Comparison of ENCODE assay signal across 9 mouse cellular contexts in genomic region chr2:61668260-61668659, GRCm38 (mm10). TPM values are rescaled to one million over a fixed set of nuclear protein-coding genes. Genes with fewer than 3 reads are reported as not detected.
A peak's percentile ranks its signal among the peaks of the same experiment; 100 is the strongest.
DNase-seq lines count a peak whose midpoint lies in the region; ATAC-seq and TF ChIP-seq lines count a peak whose summit lies in the region.
"Had no signal": no experiment of that assay in that cellular context is flagged by ENCODE, and none has a peak within 500 bp of the region (broad histone marks: within the 10 kb centered on the region; RNA-seq: fewer than 3 reads in every experiment).

No protein-coding gene starts in this region.

- H3K9ac ChIP-seq in kidney, embryonic 14.5 days (ENCODE audit: low read depth, low read length): no peak overlapping the region
- no peak overlapping the region for H3K9ac ChIP-seq in ES-E14 (ENCODE audit: insufficient read depth, low read depth, low read length, poor library complexity, severe bottlenecking)
- no peak overlapping the region for H3K9ac ChIP-seq in forebrain, embryonic 14.5 days (ENCODE audit: low read length)

- H3K27ac ChIP-seq in kidney, embryonic 14.5 days (ENCODE audit: low read depth, low read length): no peak overlapping the region
- H3K27ac ChIP-seq in ES-E14 (ENCODE audit: insufficient read depth, low read depth, low read length, poor library complexity, severe bottlenecking): no peak overlapping the region
- no peak overlapping the region for H3K27ac ChIP-seq in forebrain, embryonic 14.5 days (ENCODE audit: low read depth, low read length)

- ATAC-seq in kidney, embryonic 14.5 days (ENCODE audit: low FRiP score, low TSS enrichment): no peak
- no peak for ATAC-seq in forebrain, embryonic 14.5 days
- no peak; the same call in 1 of the 2 replicates for ATAC-seq in monocyte, adult 5-6 weeks (replicated peaks; ENCODE audit: insufficient number of reproducible peaks, low FRiP score, low TSS enrichment, poor library complexity, severe bottlenecking)

- 37% methylated on average over 4 of the region's 4 CpGs for WGBS in kidney, embryonic 14.5 days
- WGBS in forebrain, embryonic 14.5 days: 26% methylated on average over 4 of the region's 4 CpGs

- TF ChIP-seq POLR2A in brain, embryonic 14.5 days (IDR thresholded peaks at IDR 0.05; ENCODE audit: borderline replicate concordance, extremely low read depth, insufficient read depth, insufficient read length, poor library complexity, severe bottlenecking): no peak

- in situ Hi-C loops in ES-E14 (cut with MboI; ENCODE audit: low sequenced_read_pairs in 2 of 2, unreplicated experiment in 2 of 2): loop anchor here in 1 of 2 experiments (25.0 kb wide), 1 partner anchor 294 kb away; no protein-coding TSS in a partner anchor

- no peaks in the 10 kb centered on the region for H3K9me3 ChIP-seq in kidney, embryonic 14.5 days (ENCODE audit: control insufficient read depth, low read length)
- H3K9me3 ChIP-seq in ES-E14 (ENCODE audit: control insufficient read depth, insufficient read depth, low read depth, low read length): no peaks in the 10 kb centered on the region
- no peaks in the 10 kb centered on the region for H3K9me3 ChIP-seq in forebrain, embryonic 14.5 days (replicated peaks; ENCODE audit: control insufficient read depth, low read length)
- H3K9me3 ChIP-seq: megakaryocyte, embryonic 14.5 days had no signal

- DNase-seq in kidney, adult 18-20 months: peak; percentile 69
- DNase-seq in ES-E14 (ENCODE audit: low read depth, low spot score): no peak
- DNase-seq in brain, embryonic 14.5 days (ENCODE audit: low read depth): peak; percentile 61
- DNase-seq in forebrain, embryonic 14.5 days (ENCODE audit: low spot score): peak; percentile 57
- peak; percentile 53 for DNase-seq in left cerebral cortex, adult 11 months (ENCODE audit: low spot score)
- peak; percentile 46 for DNase-seq in retina, postnatal 1 day

- no peaks in the 10 kb centered on the region for H3K36me3 ChIP-seq in kidney, embryonic 14.5 days (ENCODE audit: control insufficient read depth, insufficient read depth, low read length)
- H3K36me3 ChIP-seq in ES-E14 (ENCODE audit: control insufficient read depth, insufficient read depth, low read length, poor library complexity, severe bottlenecking): no peaks in the 10 kb centered on the region
- H3K36me3 ChIP-seq in forebrain, embryonic 14.5 days (ENCODE audit: control insufficient read depth, insufficient read depth, low read length): no peaks in the 10 kb centered on the region

- peak; percentile 51; the same call in 1 of the 2 replicates for TF ChIP-seq CTCF in brain, embryonic 14.5 days (IDR thresholded peaks at IDR 0.05; ENCODE audit: borderline replicate concordance, extremely low read depth, insufficient read depth, insufficient read length)

- no peak overlapping the region for H3K4me2 ChIP-seq in kidney, embryonic 14.5 days (replicated peaks; ENCODE audit: low read depth, low read length)
- no peak overlapping the region for H3K4me2 ChIP-seq in forebrain, embryonic 14.5 days (ENCODE audit: low read length)

- H3K4me3 ChIP-seq in kidney, embryonic 14.5 days (ENCODE audit: low read length): no peak overlapping the region
- no peak overlapping the region for H3K4me3 ChIP-seq in ES-E14 (ENCODE audit: insufficient read depth in 1 of 2, low read depth in 1 of 2, low read length in 2 of 2, poor library complexity in 1 of 2, severe bottlenecking in 1 of 2)
- H3K4me3 ChIP-seq in forebrain, embryonic 14.5 days (ENCODE audit: low read depth, low read length): no peak overlapping the region
- H3K4me3 ChIP-seq: megakaryocyte, embryonic 14.5 days had no signal

- no peaks in the 10 kb centered on the region for H3K27me3 ChIP-seq in kidney, embryonic 14.5 days (ENCODE audit: control insufficient read depth, insufficient read depth, low read length)
- H3K27me3 ChIP-seq in forebrain, embryonic 14.5 days (replicated peaks; ENCODE audit: control insufficient read depth, insufficient read depth, low read length): no peaks in the 10 kb centered on the region

- no peaks in the 10 kb centered on the region for H3K4me1 ChIP-seq in kidney, embryonic 14.5 days (ENCODE audit: control insufficient read depth, insufficient read depth, low read length)
- no peaks in the 10 kb centered on the region for H3K4me1 ChIP-seq in ES-E14 (ENCODE audit: control insufficient read depth in 2 of 2, insufficient read depth in 2 of 2, low read length in 2 of 2, poor library complexity in 1 of 2)
- 0 out of 2 replicates have a peak, but pooled peaks cover 3% of the 10 kb centered on the region for H3K4me1 ChIP-seq in forebrain, embryonic 14.5 days (ENCODE audit: control insufficient read depth, insufficient read depth, low read length)

TF ChIP-seq in ES-E14, 5 proteins besides CTCF, POLR2A, EP300 and RAD21:
- no peak for TF ChIP-seq HCFC1 (IDR thresholded peaks at IDR 0.05; ENCODE audit: borderline replicate concordance, insufficient read depth, low read length)
- peak; percentile 26; the same call in 1 of the 2 replicates for TF ChIP-seq ZC3H11A (IDR thresholded peaks at IDR 0.05; ENCODE audit: borderline replicate concordance, low read depth, low read length)

RNA-seq across cellular contexts. Expression of gene Psmd14, which starts 43.2 kb away (rescaled TPM):
- 188 and 208 TPM in 2 replicates for polyA plus RNA-seq in kidney, embryonic 14.5 days (2014; fragmentation: Nextera tagmentation; extraction: Ambion mirVana)
- 94.0 and 164 TPM in 2 replicates for total RNA-seq in ES-E14 (2012; rRNA removed)
- polyA plus RNA-seq in brain, embryonic 14.5 days (2012; rRNA removed): 96.6 and 104 TPM in 2 replicates
- 279 and 296 TPM in 2 replicates for polyA plus RNA-seq in forebrain, embryonic 14.5 days (2014; fragmentation: Nextera tagmentation; extraction: Ambion mirVana)
- 152 to 196 TPM (median 170 TPM) in 3 replicates for total RNA-seq in monocyte, adult 5-6 weeks (2017)
